ENCODE assay signal across 12 mouse cellular contexts in genomic region chr1:122439358-122439757, GRCm38 (mm10).
DNase-seq lines count a peak whose midpoint lies in the region; ATAC-seq and TF ChIP-seq lines count a peak whose summit lies in the region.
"Had no signal": no experiment of that assay in that cellular context is flagged by ENCODE, and none has a peak within 500 bp of the region (broad histone marks: within the 10 kb centered on the region; RNA-seq: fewer than 3 reads in every experiment).

No protein-coding gene starts in this region.

- CTCF ChIA-PET in Patski (lab: Charles Lee) = no interaction called here

- H3K4me2 ChIP-seq in heart, embryonic 11.5 days = no peak overlapping the region

- H3K9ac ChIP-seq in heart, embryonic 11.5 days (ENCODE audit: low read depth, low read length) = no peak overlapping the region

- intact Hi-C loops in left cerebral cortex, adult 2 months (cut with DNase I) = no loop called here
- intact Hi-C loops in left cerebral cortex, postnatal 36 days (cut with DNase I) = no loop called here

- H3K4me1 ChIP-seq in cerebellum, adult 2 months (ENCODE audit: control insufficient read depth, insufficient read depth, low read length) = no peaks in the 10 kb centered on the region
- H3K4me1 ChIP-seq in heart, embryonic 11.5 days (ENCODE audit: control insufficient read depth, insufficient read depth, low read length) = no peaks in the 10 kb centered on the region

- H3K27me3 ChIP-seq in cerebellum, adult 2 months (ENCODE audit: control insufficient read depth, insufficient read depth, low read length) = no peaks in the 10 kb centered on the region
- no peaks in the 10 kb centered on the region for H3K27me3 ChIP-seq in Patski
- H3K27me3 ChIP-seq in heart, embryonic 11.5 days (ENCODE audit: control insufficient read depth, insufficient read depth, low read length) = no peaks in the 10 kb centered on the region

- peak; percentile 40; the same call in 1 of the 2 replicates for TF ChIP-seq CTCF in cerebellum, adult 2 months (IDR thresholded peaks at IDR 0.05; ENCODE audit: borderline replicate concordance, insufficient read depth, low read depth, low read length)
- TF ChIP-seq CTCF in left cerebral cortex, adult 2 months (IDR thresholded peaks at IDR 0.05) = peak; percentile 49
- peak; percentile 46 for TF ChIP-seq CTCF in Patski (IDR thresholded peaks at IDR 0.05)

- H3K9me3 ChIP-seq in heart, embryonic 11.5 days (replicated peaks; ENCODE audit: control insufficient read depth, low read length) = no peaks in the 10 kb centered on the region

- POLR2A ChIA-PET in Patski (lab: Charles Lee) = no interaction called here

- ATAC-seq in Patski = no peak
- no peak for ATAC-seq in erythroblast, adult 5-6 weeks (replicated peaks; ENCODE audit: low FRiP score, poor library complexity, severe bottlenecking)
- ATAC-seq in heart, embryonic 11.5 days (replicated peaks; ENCODE audit: insufficient number of reproducible peaks, low FRiP score, low TSS enrichment) = no peak
- ATAC-seq: intestine, embryonic 16.5 days had no signal

- in situ Hi-C loops in Patski (cut with MboI; ENCODE audit: low pct_unique_long_range_greater_than_20kb) = no loop called here

- no peak for TF ChIP-seq POLR2A in cerebellum, adult 2 months (IDR thresholded peaks at IDR 0.05; ENCODE audit: borderline replicate concordance, insufficient read depth, low read length)

- H3K36me3 ChIP-seq in heart, embryonic 11.5 days (ENCODE audit: control insufficient read depth, insufficient read depth, low read length) = no peaks in the 10 kb centered on the region

- no peak overlapping the region for H3K27ac ChIP-seq in cerebellum, adult 2 months (ENCODE audit: insufficient read depth, low read length)
- H3K27ac ChIP-seq in left cerebral cortex, adult 2 months = no peak overlapping the region
- no peak overlapping the region for H3K27ac ChIP-seq in heart, embryonic 11.5 days (ENCODE audit: low read depth, low read length)

- no peak for DNase-seq in cerebellum, adult 2 months
- no peak for DNase-seq in cerebellum, adult 9-11 months
- DNase-seq in left cerebral cortex, adult 2 months (ENCODE audit: extremely low spot score in 1 of 2, low spot score in 2 of 2) = no peak
- no peak for DNase-seq in left cerebral cortex, postnatal 36 days (ENCODE audit: low spot score in 2 of 2)
- no peak for DNase-seq in Patski (ENCODE audit: low read depth, low spot score)
- DNase-seq in kidney, postnatal 10 days = peak; percentile 33
- DNase-seq: cerebellum, adult 11-12 months; gastrocnemius, postnatal 14 days; lung, adult 18-20 months had no signal

- no peak overlapping the region for H3K4me3 ChIP-seq in cerebellum, adult 2 months (replicated peaks; ENCODE audit: insufficient read depth, low read depth, low read length)
- H3K4me3 ChIP-seq in left cerebral cortex, adult 2 months = no peak overlapping the region
- no peak overlapping the region for H3K4me3 ChIP-seq in heart, embryonic 11.5 days (ENCODE audit: low read depth, low read length)

- WGBS in cerebellum, adult 2 months = 85% methylated on average over 3 of the region's 3 CpGs
- 68% methylated on average over 3 of the region's 3 CpGs for WGBS in heart, embryonic 11.5 days (ENCODE audit: insufficient replicate concordance)
